Mouse (Mus musculus): ENCODE measurements around the gene Rnf43. TPM values are rescaled to one million over a fixed set of nuclear protein-coding genes. Genes with fewer than 3 reads are reported as not detected.

Rnf43 gene
- polyA plus RNA-seq, 1 experiment from 2014 or later, result 1.6 TPM

DNA sequence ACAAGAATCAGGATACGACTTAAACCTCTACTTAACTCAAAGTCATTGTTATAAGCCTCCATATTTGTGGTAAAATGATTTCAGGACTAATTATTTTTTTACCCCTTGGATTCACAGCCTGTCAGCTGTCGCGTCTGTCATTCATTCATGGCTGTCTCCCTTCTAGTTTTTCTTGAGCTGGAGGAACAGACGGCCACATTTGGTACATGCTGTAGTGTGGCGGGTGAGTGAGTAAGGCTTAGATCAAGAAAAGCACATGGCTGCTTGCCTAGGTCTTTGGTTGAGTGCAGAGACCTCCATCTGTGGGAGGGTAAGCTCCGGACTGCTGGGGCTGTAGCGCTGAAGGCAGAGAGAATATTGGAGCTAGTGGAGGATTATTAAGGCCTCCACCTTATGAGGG, 85.2 kb downstream of the Rnf43 start:
- 95% methylated on average over 7 of the region's 7 CpGs for WGBS
- no peak overlapping the region for H3K9ac ChIP-seq (ENCODE audit: low read length)
- no peak for DNase-seq (ENCODE audit: low spot score)
- H3K27ac ChIP-seq (replicated peaks; ENCODE audit: low read depth, low read length), result no peak overlapping the region
- no peak for ATAC-seq (ENCODE audit: insufficient number of reproducible peaks, low FRiP score, low TSS enrichment, low read depth)
- 0 out of 2 replicates have a peak, but pooled peaks cover 2% of the 10 kb centered on the region for H3K4me1 ChIP-seq (ENCODE audit: control insufficient read depth, insufficient read depth, low read length)
- peaks cover 9% of the 10 kb centered on the region for H3K36me3 ChIP-seq (ENCODE audit: control insufficient read depth, insufficient read depth, low read length)
- no peaks in the 10 kb centered on the region for H3K27me3 ChIP-seq (ENCODE audit: control insufficient read depth, insufficient read depth, low read length)
- H3K9me3 ChIP-seq (ENCODE audit: control insufficient read depth, low read length), result no peaks in the 10 kb centered on the region
- H3K4me2 ChIP-seq (ENCODE audit: low read depth, severe bottlenecking), result no peak overlapping the region
- H3K4me3 ChIP-seq (ENCODE audit: low read depth, low read length), result no peak overlapping the region

DNA sequence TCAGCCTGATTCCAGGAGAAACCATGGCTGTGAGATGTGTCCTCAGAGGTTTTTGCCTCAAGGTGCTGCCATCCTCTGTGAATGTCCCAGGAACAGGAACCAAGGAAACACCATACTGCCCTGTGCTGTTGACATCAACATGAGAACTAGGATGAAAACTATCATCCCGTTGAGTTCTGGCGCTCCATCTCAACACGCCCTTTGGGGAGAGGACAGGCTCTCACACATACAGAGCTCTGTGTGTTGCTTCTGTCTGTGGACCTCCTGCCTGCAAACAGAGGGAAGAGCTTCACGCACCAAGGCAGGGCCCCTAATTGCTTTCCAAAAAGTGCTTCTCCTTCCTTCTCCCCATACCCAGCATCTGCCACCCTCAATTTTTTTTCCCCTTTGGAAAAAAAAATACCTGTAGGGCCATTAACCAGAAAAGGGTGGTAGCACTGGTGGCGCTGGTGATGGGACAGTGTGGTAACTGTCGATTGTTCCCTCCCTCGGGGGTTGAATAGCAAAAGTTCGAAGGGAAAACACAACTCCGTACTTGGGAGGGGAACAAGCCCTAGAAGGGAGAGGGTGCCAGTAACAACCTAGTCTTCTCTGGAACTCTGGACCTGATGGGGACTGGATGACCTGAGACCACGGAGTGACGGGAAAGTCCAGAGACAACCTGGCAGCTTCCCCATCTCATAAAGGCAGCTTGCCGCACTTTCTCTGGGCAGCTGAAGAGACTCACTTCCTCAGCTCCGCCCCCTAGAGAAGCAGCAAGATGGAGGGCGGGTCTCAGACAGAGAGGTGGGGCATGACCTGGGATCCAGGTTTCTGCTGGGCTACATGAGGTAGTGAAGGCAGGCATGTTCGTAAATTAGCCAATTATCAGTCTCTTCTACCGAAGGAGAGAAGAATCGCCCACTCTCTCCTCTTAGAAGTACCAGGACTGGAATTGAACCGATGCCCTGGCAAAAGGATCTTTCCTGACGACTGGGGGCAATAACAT, 85.9 kb downstream of the Rnf43 start:
- Histone ChIP-seq H3K27me3 (ENCODE audit: control insufficient read depth, insufficient read depth, low read length) (no peaks in the 10 kb centered on the region), H3K4me3 (ENCODE audit: low read depth, low read length) (no peak overlapping the region), H3K4me2 (ENCODE audit: low read depth, severe bottlenecking) (no peak overlapping the region), H3K27ac (replicated peaks; ENCODE audit: low read depth, low read length) (no peak overlapping the region), H3K36me3 (ENCODE audit: control insufficient read depth, insufficient read depth, low read length) (peaks cover 7% of the 10 kb centered on the region; the same call in 1 of the 2 replicates), H3K9ac (ENCODE audit: low read length) (no peak overlapping the region), H3K9me3 (ENCODE audit: control insufficient read depth, low read length) (no peaks in the 10 kb centered on the region), H3K4me1 (ENCODE audit: control insufficient read depth, insufficient read depth, low read length) (0 out of 2 replicates have a peak, but pooled peaks cover 2% of the 10 kb centered on the region)
- 30% methylated on average over 19 of the region's 19 CpGs for WGBS
- ATAC-seq (ENCODE audit: insufficient number of reproducible peaks, low FRiP score, low TSS enrichment, low read depth) (no peak), DNase-seq (ENCODE audit: low spot score) (no peak)

GRCm38 (mm10) chr11:87749192-87750042, 86.9 kb downstream of the Rnf43 start:
- Histone ChIP-seq H3K9me3 (ENCODE audit: control insufficient read depth, low read length) (no peaks in the 10 kb centered on the region), H3K9ac (ENCODE audit: low read length) (no peak overlapping the region), H3K36me3 (ENCODE audit: control insufficient read depth, insufficient read depth, low read length) (peaks cover 3% of the 10 kb centered on the region; the same call in 1 of the 2 replicates), H3K4me2 (ENCODE audit: low read depth, severe bottlenecking) (no peak overlapping the region), H3K27me3 (ENCODE audit: control insufficient read depth, insufficient read depth, low read length) (no peaks in the 10 kb centered on the region), H3K4me3 (ENCODE audit: low read depth, low read length) (no peak overlapping the region), H3K4me1 (ENCODE audit: control insufficient read depth, insufficient read depth, low read length) (0 out of 2 replicates have a peak, but pooled peaks cover 2% of the 10 kb centered on the region), H3K27ac (replicated peaks; ENCODE audit: low read depth, low read length) (no peak overlapping the region)
- DNase-seq (ENCODE audit: low spot score) (no peak), ATAC-seq (ENCODE audit: insufficient number of reproducible peaks, low FRiP score, low TSS enrichment, low read depth) (no peak)
- WGBS, result 32% methylated on average over 18 of the region's 18 CpGs

GRCm38 (mm10) chr11:87750043-87750421, 87.5 kb downstream of the Rnf43 start:
- Histone ChIP-seq H3K9me3 (ENCODE audit: control insufficient read depth, low read length) (no peaks in the 10 kb centered on the region), H3K36me3 (ENCODE audit: control insufficient read depth, insufficient read depth, low read length) (no peaks in the 10 kb centered on the region), H3K9ac (ENCODE audit: low read length) (no peak overlapping the region), H3K27ac (replicated peaks; ENCODE audit: low read depth, low read length) (no peak overlapping the region), H3K27me3 (ENCODE audit: control insufficient read depth, insufficient read depth, low read length) (no peaks in the 10 kb centered on the region), H3K4me3 (ENCODE audit: low read depth, low read length) (no peak overlapping the region), H3K4me2 (ENCODE audit: low read depth, severe bottlenecking) (no peak overlapping the region), H3K4me1 (ENCODE audit: control insufficient read depth, insufficient read depth, low read length) (0 out of 2 replicates have a peak, but pooled peaks cover 2% of the 10 kb centered on the region)
- DNase-seq (ENCODE audit: low spot score) (no peak), ATAC-seq (ENCODE audit: insufficient number of reproducible peaks, low FRiP score, low TSS enrichment, low read depth) (no peak)
- WGBS, result 82% methylated on average over 11 of the region's 11 CpGs

GRCm38 (mm10) chr11:87750521-87750920, 88.0 kb downstream of the Rnf43 start:
- Histone ChIP-seq H3K4me2 (ENCODE audit: low read depth, severe bottlenecking) (no peak overlapping the region), H3K9me3 (ENCODE audit: control insufficient read depth, low read length) (no peaks in the 10 kb centered on the region), H3K27ac (replicated peaks; ENCODE audit: low read depth, low read length) (no peak overlapping the region), H3K4me1 (ENCODE audit: control insufficient read depth, insufficient read depth, low read length) (0 out of 2 replicates have a peak, but pooled peaks cover 2% of the 10 kb centered on the region), H3K4me3 (ENCODE audit: low read depth, low read length) (no peak overlapping the region), H3K9ac (ENCODE audit: low read length) (no peak overlapping the region), H3K27me3 (ENCODE audit: control insufficient read depth, insufficient read depth, low read length) (no peaks in the 10 kb centered on the region), H3K36me3 (ENCODE audit: control insufficient read depth, insufficient read depth, low read length) (no peaks in the 10 kb centered on the region)
- no peak for DNase-seq (ENCODE audit: low spot score)
- no peak for ATAC-seq (ENCODE audit: insufficient number of reproducible peaks, low FRiP score, low TSS enrichment, low read depth)
- 79% methylated on average over 3 of the region's 3 CpGs for WGBS

DNA sequence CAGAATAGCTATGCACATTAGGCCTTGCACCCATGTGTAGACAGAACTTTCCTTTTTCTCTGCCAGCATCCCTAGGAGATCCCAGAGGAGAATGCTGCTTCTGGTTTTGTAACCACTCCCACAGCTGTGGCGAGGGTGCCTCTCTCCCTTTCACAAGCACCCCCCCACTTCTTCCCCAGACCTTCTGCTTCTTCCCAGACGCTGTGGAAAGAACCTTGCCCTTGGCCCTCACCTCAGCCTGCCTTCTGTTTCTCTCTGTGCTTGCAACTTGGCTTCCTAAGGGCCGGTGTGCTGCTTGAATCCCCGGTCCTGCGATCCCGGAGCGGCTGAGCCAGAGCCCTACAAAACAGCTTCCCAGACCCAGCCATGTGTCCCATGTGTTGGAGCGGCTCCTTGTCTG, 88.5 kb downstream of the Rnf43 start:
- Histone ChIP-seq H3K9ac (ENCODE audit: low read length) (no peak overlapping the region), H3K4me2 (ENCODE audit: low read depth, severe bottlenecking) (no peak overlapping the region), H3K9me3 (ENCODE audit: control insufficient read depth, low read length) (no peaks in the 10 kb centered on the region), H3K27me3 (ENCODE audit: control insufficient read depth, insufficient read depth, low read length) (no peaks in the 10 kb centered on the region), H3K27ac (replicated peaks; ENCODE audit: low read depth, low read length) (no peak overlapping the region), H3K4me1 (ENCODE audit: control insufficient read depth, insufficient read depth, low read length) (0 out of 2 replicates have a peak, but pooled peaks cover 2% of the 10 kb centered on the region), H3K4me3 (ENCODE audit: low read depth, low read length) (no peak overlapping the region), H3K36me3 (ENCODE audit: control insufficient read depth, insufficient read depth, low read length) (no peaks in the 10 kb centered on the region)
- WGBS, result 84% methylated on average over 8 of the region's 8 CpGs
- DNase-seq (ENCODE audit: low spot score), result no peak
- ATAC-seq (ENCODE audit: insufficient number of reproducible peaks, low FRiP score, low TSS enrichment, low read depth), result no peak

DNA sequence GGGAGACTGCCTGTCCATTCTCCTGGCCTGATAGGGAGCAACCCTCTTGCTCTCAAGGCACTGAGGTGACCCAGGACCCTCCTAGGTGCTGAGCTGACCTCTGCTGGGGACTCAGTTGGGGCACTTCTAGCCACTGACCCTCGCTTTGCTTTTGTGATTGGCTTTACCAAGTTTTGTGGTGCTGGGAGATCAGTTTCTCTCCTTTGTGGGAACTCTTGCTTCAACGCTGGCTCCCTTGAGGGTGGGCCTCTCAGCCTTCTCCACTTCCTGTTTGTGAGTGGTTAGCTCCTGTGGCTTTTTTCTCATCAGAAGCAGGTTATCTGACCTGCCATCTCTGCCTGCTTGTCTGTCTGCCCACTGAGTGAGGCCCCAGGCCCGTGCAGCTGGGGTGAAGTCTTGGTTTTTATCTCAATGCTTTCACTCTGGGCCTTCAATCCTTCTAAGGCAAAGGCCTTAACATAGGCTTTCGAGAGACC, 89.0 kb downstream of the Rnf43 start:
- H3K9me3 ChIP-seq (ENCODE audit: control insufficient read depth, low read length), result no peaks in the 10 kb centered on the region
- 0 out of 2 replicates have a peak, but pooled peaks cover 2% of the 10 kb centered on the region for H3K4me1 ChIP-seq (ENCODE audit: control insufficient read depth, insufficient read depth, low read length)
- WGBS, result 70% methylated on average over 4 of the region's 4 CpGs
- ATAC-seq (ENCODE audit: insufficient number of reproducible peaks, low FRiP score, low TSS enrichment, low read depth) (no peak), DNase-seq (ENCODE audit: low spot score) (no peak)
- no peaks in the 10 kb centered on the region for H3K36me3 ChIP-seq (ENCODE audit: control insufficient read depth, insufficient read depth, low read length)
- H3K27me3 ChIP-seq (ENCODE audit: control insufficient read depth, insufficient read depth, low read length), result no peaks in the 10 kb centered on the region
- H3K27ac ChIP-seq (replicated peaks; ENCODE audit: low read depth, low read length), result no peak overlapping the region
- no peak overlapping the region for H3K9ac ChIP-seq (ENCODE audit: low read length)
- no peak overlapping the region for H3K4me2 ChIP-seq (ENCODE audit: low read depth, severe bottlenecking)
- no peak overlapping the region for H3K4me3 ChIP-seq (ENCODE audit: low read depth, low read length)

GRCm38 (mm10) chr11:87752307-87752706, 89.8 kb downstream of the Rnf43 start:
- H3K27me3 ChIP-seq (ENCODE audit: control insufficient read depth, insufficient read depth, low read length), result no peaks in the 10 kb centered on the region
- H3K27ac ChIP-seq (replicated peaks; ENCODE audit: low read depth, low read length), result no peak overlapping the region
- DNase-seq (ENCODE audit: low spot score), result no peak
- H3K9me3 ChIP-seq (ENCODE audit: control insufficient read depth, low read length), result no peaks in the 10 kb centered on the region
- H3K4me1 ChIP-seq (ENCODE audit: control insufficient read depth, insufficient read depth, low read length), result 0 out of 2 replicates have a peak, but pooled peaks cover 2% of the 10 kb centered on the region
- no peak for ATAC-seq (ENCODE audit: insufficient number of reproducible peaks, low FRiP score, low TSS enrichment, low read depth)
- H3K4me3 ChIP-seq (ENCODE audit: low read depth, low read length), result no peak overlapping the region
- 97% methylated on average over 1 of the region's 1 CpGs for WGBS
- H3K36me3 ChIP-seq (ENCODE audit: control insufficient read depth, insufficient read depth, low read length), result no peaks in the 10 kb centered on the region
- H3K4me2 ChIP-seq (ENCODE audit: low read depth, severe bottlenecking), result no peak overlapping the region
- H3K9ac ChIP-seq (ENCODE audit: low read length), result no peak overlapping the region
